Mouse (Mus musculus): ENCODE data around the gene Arl14. TPM values are rescaled to one million over a fixed set of nuclear protein-coding genes. Genes with fewer than 3 reads are reported as not detected.
"Not testable (repeated sequence)": the region's sequence is repeated elsewhere in the genome, so short reads cannot be mapped to it uniquely, and the experiment has no call there.

The Arl14 gene
- total RNA-seq, 1 experiment: not detected

DNA sequence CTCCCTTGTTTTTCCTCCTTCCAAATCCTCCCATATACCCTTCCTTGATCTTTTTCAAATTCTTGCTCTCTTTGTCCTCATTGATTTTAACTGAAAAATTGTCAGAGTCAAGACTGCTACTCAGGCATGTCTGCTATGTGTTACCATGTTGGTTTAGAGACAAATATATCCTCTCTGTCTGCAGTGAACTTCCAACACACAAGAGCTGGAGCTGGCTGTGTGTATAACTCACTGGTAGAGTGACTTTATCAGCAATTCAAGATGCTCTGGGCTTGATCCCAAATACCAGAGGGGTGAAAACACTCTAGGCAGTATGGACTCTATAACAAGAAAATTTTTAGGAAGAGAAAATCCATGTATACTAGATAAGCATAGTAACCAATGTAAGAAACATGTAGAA is 2.8 kb downstream of the Arl14 start:
- TF ChIP-seq ZNF384 (IDR thresholded peaks at IDR 0.05; ENCODE audit: low read depth, low read length) (no peak), MAFK (IDR thresholded peaks at IDR 0.05; ENCODE audit: insufficient read depth, low read depth, low read length) (no peak), CHD2 (IDR thresholded peaks at IDR 0.05; ENCODE audit: low read depth, low read length) (no peak)

DNA sequence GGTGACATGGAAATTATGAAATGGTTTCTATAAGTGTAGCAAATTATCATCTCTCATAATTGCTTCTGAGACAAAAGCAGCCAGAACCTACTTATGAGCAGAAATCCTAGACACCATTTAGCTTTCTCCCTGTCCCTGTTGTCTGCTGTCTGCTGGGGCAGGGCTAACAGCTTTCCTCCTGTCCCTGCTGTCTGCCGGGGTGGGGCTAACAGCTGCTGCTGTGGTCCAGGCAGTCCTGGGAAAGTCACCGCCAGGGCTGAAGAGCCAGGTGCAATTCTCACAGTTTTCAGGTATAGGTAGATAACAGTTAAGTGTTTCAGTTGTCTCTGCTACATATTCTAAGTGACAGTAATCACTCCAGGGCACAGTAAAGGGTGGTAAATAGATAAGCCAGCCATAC is 4.3 kb downstream of the Arl14 start:
- TF ChIP-seq MAFK (IDR thresholded peaks at IDR 0.05; ENCODE audit: insufficient read depth, low read depth, low read length): no peak
- TF ChIP-seq ZNF384 (IDR thresholded peaks at IDR 0.05; ENCODE audit: low read depth, low read length): no peak
- no peak for TF ChIP-seq CHD2 (IDR thresholded peaks at IDR 0.05; ENCODE audit: low read depth, low read length)
- no peak for TF ChIP-seq ZC3H11A (IDR thresholded peaks at IDR 0.05; ENCODE audit: borderline replicate concordance, low read depth, low read length)
- no peak for TF ChIP-seq HCFC1 (IDR thresholded peaks at IDR 0.05; ENCODE audit: borderline replicate concordance, insufficient read depth, low read length)
- H3K27ac ChIP-seq (ENCODE audit: insufficient read depth, low read depth, low read length, poor library complexity, severe bottlenecking): no peak overlapping the region
- no peak overlapping the region for H3K9ac ChIP-seq (ENCODE audit: insufficient read depth, low read depth, low read length, poor library complexity, severe bottlenecking)
- H3K4me1 ChIP-seq (ENCODE audit: control insufficient read depth in 2 of 2, insufficient read depth in 2 of 2, low read length in 2 of 2, poor library complexity in 1 of 2): no peaks in the 10 kb centered on the region; a peak in 2 of 4 replicates
- H3K9me3 ChIP-seq (ENCODE audit: control insufficient read depth, insufficient read depth, low read depth, low read length): no peaks in the 10 kb centered on the region
- in situ Hi-C loops (cut with MboI; ENCODE audit: low sequenced_read_pairs in 2 of 2, unreplicated experiment in 2 of 2): no loop called here
- H3K4me3 ChIP-seq (ENCODE audit: insufficient read depth in 1 of 2, low read depth in 1 of 2, low read length in 2 of 2, poor library complexity in 1 of 2, severe bottlenecking in 1 of 2): no peak overlapping the region
- no peak for DNase-seq (ENCODE audit: low read depth, low spot score)
- no peaks in the 10 kb centered on the region for H3K36me3 ChIP-seq (ENCODE audit: control insufficient read depth, insufficient read depth, low read length, poor library complexity, severe bottlenecking)

More for the DNA sequence above, 2.8 kb downstream of the Arl14 start:
- Histone ChIP-seq H3K36me3 (ENCODE audit: control insufficient read depth, insufficient read depth, low read length, poor library complexity, severe bottlenecking) (no peaks in the 10 kb centered on the region), H3K4me3 (ENCODE audit: insufficient read depth in 1 of 2, low read depth in 1 of 2, low read length in 2 of 2, poor library complexity in 1 of 2, severe bottlenecking in 1 of 2) (no peak overlapping the region), H3K27ac (ENCODE audit: insufficient read depth, low read depth, low read length, poor library complexity, severe bottlenecking) (no peak overlapping the region), H3K4me1 (ENCODE audit: control insufficient read depth in 2 of 2, insufficient read depth in 2 of 2, low read length in 2 of 2, poor library complexity in 1 of 2) (no peaks in the 10 kb centered on the region; a peak in 1 of 4 replicates), H3K9me3 (ENCODE audit: control insufficient read depth, insufficient read depth, low read depth, low read length) (no peaks in the 10 kb centered on the region), H3K9ac (ENCODE audit: insufficient read depth, low read depth, low read length, poor library complexity, severe bottlenecking) (no peak overlapping the region)
- no peak for DNase-seq (ENCODE audit: low read depth, low spot score)
- in situ Hi-C loops (cut with MboI; ENCODE audit: low sequenced_read_pairs in 2 of 2, unreplicated experiment in 2 of 2): no loop called here

DNA sequence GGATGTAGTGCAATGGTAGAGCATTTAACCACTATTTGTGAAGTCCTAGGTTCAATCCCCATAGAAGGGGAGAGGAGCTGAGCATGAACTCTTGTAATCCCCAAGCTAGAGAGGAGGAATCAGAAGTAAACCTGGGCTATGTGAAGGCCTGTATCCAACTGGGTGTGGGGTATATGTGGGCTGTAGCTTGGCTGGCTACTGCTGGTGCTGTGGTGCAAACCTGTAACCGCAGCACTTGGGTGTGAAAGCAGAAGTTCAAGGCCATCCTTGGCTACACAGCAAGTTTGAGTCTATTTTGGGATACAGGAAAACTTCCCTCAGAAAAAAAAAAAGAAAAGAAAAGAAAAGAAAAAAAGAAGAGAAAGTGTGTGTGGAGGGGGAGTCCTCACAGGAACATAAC is 5.8 kb downstream of the Arl14 start:
- no peaks in the 10 kb centered on the region; a peak in 2 of 4 replicates for H3K4me1 ChIP-seq (ENCODE audit: control insufficient read depth in 2 of 2, insufficient read depth in 2 of 2, low read length in 2 of 2, poor library complexity in 1 of 2)
- H3K27ac ChIP-seq (ENCODE audit: insufficient read depth, low read depth, low read length, poor library complexity, severe bottlenecking): no peak overlapping the region
- H3K9ac ChIP-seq (ENCODE audit: insufficient read depth, low read depth, low read length, poor library complexity, severe bottlenecking): no peak overlapping the region
- H3K36me3 ChIP-seq (ENCODE audit: control insufficient read depth, insufficient read depth, low read length, poor library complexity, severe bottlenecking): no peaks in the 10 kb centered on the region
- H3K4me3 ChIP-seq (ENCODE audit: insufficient read depth in 1 of 2, low read depth in 1 of 2, low read length in 2 of 2, poor library complexity in 1 of 2, severe bottlenecking in 1 of 2): no peak overlapping the region
- TF ChIP-seq CHD2 (IDR thresholded peaks at IDR 0.05; ENCODE audit: low read depth, low read length) (no peak), MAFK (IDR thresholded peaks at IDR 0.05; ENCODE audit: insufficient read depth, low read depth, low read length) (no peak), HCFC1 (IDR thresholded peaks at IDR 0.05; ENCODE audit: borderline replicate concordance, insufficient read depth, low read length) (no peak), ZNF384 (IDR thresholded peaks at IDR 0.05; ENCODE audit: low read depth, low read length) (no peak), ZC3H11A (IDR thresholded peaks at IDR 0.05; ENCODE audit: borderline replicate concordance, low read depth, low read length) (no peak)
- in situ Hi-C loops (cut with MboI; ENCODE audit: low sequenced_read_pairs in 2 of 2, unreplicated experiment in 2 of 2): no loop called here
- H3K9me3 ChIP-seq (ENCODE audit: control insufficient read depth, insufficient read depth, low read depth, low read length): no peaks in the 10 kb centered on the region
- no peak for DNase-seq (ENCODE audit: low read depth, low spot score)

DNA sequence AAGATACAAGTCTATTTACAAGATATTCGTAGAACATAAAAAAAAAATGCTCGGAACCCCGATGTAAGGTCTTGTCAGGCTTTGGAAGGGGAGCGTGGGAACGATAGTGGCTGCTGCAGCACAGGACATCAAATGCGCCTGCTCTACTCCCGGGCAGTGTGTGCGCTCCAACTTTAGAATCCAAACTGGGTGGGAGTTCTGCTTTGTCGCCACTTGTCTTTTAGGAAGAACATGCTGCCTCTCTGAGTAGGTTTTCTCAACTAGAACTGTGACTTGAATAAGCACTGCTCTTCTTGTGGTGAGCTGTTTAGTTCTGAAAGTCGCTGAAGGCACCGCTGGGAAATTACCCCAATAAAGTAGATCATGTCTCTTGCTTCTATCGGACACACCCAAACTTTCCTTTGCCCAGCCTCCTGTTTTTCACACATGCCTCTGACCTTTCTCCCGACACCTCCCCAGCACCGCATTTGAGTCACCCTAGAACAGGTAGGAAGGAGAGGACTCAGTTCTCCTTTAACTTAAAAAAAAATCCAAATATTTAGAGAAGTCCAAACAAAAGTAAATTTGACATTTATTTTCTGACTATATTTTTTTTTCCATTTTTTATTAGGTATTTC is 9.4 kb downstream of the Arl14 start:
- no peak for DNase-seq (ENCODE audit: low read depth, low spot score)
- no peak overlapping the region for H3K9ac ChIP-seq (ENCODE audit: insufficient read depth, low read depth, low read length, poor library complexity, severe bottlenecking)
- no peaks in the 10 kb centered on the region for H3K36me3 ChIP-seq (ENCODE audit: control insufficient read depth, insufficient read depth, low read length, poor library complexity, severe bottlenecking)
- in situ Hi-C loops (cut with MboI; ENCODE audit: low sequenced_read_pairs in 2 of 2, unreplicated experiment in 2 of 2): no loop called here
- no peak overlapping the region for H3K27ac ChIP-seq (ENCODE audit: insufficient read depth, low read depth, low read length, poor library complexity, severe bottlenecking)
- H3K4me1 ChIP-seq (ENCODE audit: control insufficient read depth in 2 of 2, insufficient read depth in 2 of 2, low read length in 2 of 2, poor library complexity in 1 of 2): peaks cover 1 to 4% of the 10 kb centered on the region in 2 experiments; a peak in 2 of 4 replicates
- TF ChIP-seq ZC3H11A (IDR thresholded peaks at IDR 0.05; ENCODE audit: borderline replicate concordance, low read depth, low read length): no peak
- TF ChIP-seq CHD2 (IDR thresholded peaks at IDR 0.05; ENCODE audit: low read depth, low read length): no peak
- no peak for TF ChIP-seq HCFC1 (IDR thresholded peaks at IDR 0.05; ENCODE audit: borderline replicate concordance, insufficient read depth, low read length)
- H3K9me3 ChIP-seq (ENCODE audit: control insufficient read depth, insufficient read depth, low read depth, low read length): no peaks in the 10 kb centered on the region
- no peak overlapping the region for H3K4me3 ChIP-seq (ENCODE audit: insufficient read depth in 1 of 2, low read depth in 1 of 2, low read length in 2 of 2, poor library complexity in 1 of 2, severe bottlenecking in 1 of 2)

DNA sequence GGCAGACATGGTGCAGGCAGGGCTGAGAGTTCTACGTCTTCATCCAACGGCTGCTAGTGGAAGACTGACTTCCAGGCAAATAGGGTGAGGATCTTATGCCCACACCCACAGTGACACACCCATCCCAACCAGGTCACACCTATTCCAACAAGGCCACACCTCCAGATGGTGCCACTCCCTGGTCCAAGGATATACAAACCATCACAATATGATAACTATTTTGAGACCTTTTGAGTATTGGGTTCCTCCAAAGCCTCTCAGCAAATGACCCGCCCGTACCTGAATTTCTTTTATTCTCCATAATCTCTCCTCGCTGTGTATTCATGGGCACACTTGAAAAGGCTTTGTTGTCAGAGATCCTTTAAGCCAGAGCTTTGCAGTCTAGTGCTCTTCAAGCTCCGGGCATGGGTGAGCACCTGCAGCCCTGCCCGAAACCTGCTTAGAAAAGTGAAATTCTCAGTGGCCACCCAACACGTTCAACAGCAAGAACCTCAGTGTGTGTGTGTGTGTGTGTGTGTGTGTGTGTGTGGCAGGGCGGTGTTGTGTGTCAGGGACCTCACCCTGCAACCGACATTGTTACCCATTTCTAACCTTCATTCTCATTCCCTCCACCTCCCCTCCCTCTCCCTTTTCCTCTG is 11.5 kb downstream of the Arl14 start:
- H3K4me1 ChIP-seq (ENCODE audit: control insufficient read depth in 2 of 2, insufficient read depth in 2 of 2, low read length in 2 of 2, poor library complexity in 1 of 2); H3K9me3 ChIP-seq (ENCODE audit: control insufficient read depth, insufficient read depth, low read depth, low read length); H3K4me3 ChIP-seq (ENCODE audit: insufficient read depth in 1 of 2, low read depth in 1 of 2, low read length in 2 of 2, poor library complexity in 1 of 2, severe bottlenecking in 1 of 2); H3K9ac ChIP-seq (ENCODE audit: insufficient read depth, low read depth, low read length, poor library complexity, severe bottlenecking); H3K27ac ChIP-seq (ENCODE audit: insufficient read depth, low read depth, low read length, poor library complexity, severe bottlenecking); in situ Hi-C loops (cut with MboI; ENCODE audit: low sequenced_read_pairs in 2 of 2, unreplicated experiment in 2 of 2); H3K36me3 ChIP-seq (ENCODE audit: control insufficient read depth, insufficient read depth, low read length, poor library complexity, severe bottlenecking); DNase-seq (ENCODE audit: low read depth, low spot score): not testable (repeated sequence)

All from ES-E14 (cell line).